In genomic region chr3:81138030-81138429, GRCm38 (mm10) we compare ENCODE assay signal across 8 mouse cellular contexts.
A peak's percentile ranks its signal among the peaks of the same experiment; 100 is the strongest.
DNase-seq lines count a peak whose midpoint lies in the region; ATAC-seq and TF ChIP-seq lines count a peak whose summit lies in the region.
"Not testable (repeated sequence)": the region's sequence is repeated elsewhere in the genome, so short reads cannot be mapped to it uniquely, and the experiment has no call there.

No protein-coding gene starts in this region.

- peak; percentile 9 for DNase-seq in brain, adult 2 months (ENCODE audit: low read depth, low spot score)
- DNase-seq in cerebellum, postnatal 10 days, result peak; percentile 2 to 5
- not testable (repeated sequence) for DNase-seq in forebrain, postnatal 0 days
- peak; percentile 5 for DNase-seq in layer of hippocampus, adult 9-10 months (ENCODE audit: low spot score)
- DNase-seq in layer of hippocampus, adult 9-11 months, result peak; percentile 19
- DNase-seq in left cerebral cortex, adult 11 months (ENCODE audit: low spot score), result peak; percentile 7

- 64% methylated on average over 1 of the region's 1 CpGs for WGBS in forebrain, embryonic 16.5 days
- WGBS in forebrain, postnatal 0 days, result 52% methylated on average over 1 of the region's 1 CpGs

- not testable (repeated sequence) for H3K9ac ChIP-seq in forebrain, embryonic 16.5 days (replicated peaks; ENCODE audit: low read depth, low read length); forebrain, postnatal 0 days

- TF ChIP-seq CTCF in forebrain, postnatal 0 days (IDR thresholded peaks at IDR 0.05; ENCODE audit: low read depth), result not testable (repeated sequence)

- peak; percentile 52; the same call in 1 of the 2 replicates for ATAC-seq in forebrain, embryonic 16.5 days
- ATAC-seq in forebrain, postnatal 0 days, result peak; percentile 50
- peak; percentile 50; the same call in 1 of the 2 replicates for ATAC-seq in frontal cortex, adult (ENCODE audit: low TSS enrichment)

- not testable (repeated sequence) for H3K4me2 ChIP-seq in forebrain, embryonic 16.5 days (ENCODE audit: low read length); forebrain, postnatal 0 days (ENCODE audit: low read depth)

- H3K27ac ChIP-seq in forebrain, embryonic 16.5 days (ENCODE audit: low read length); forebrain, postnatal 0 days (ENCODE audit: low read depth, low read length): not testable (repeated sequence)

- H3K4me3 ChIP-seq in forebrain, embryonic 16.5 days (replicated peaks; ENCODE audit: low read length); forebrain, postnatal 0 days (ENCODE audit: low read depth, low read length): not testable (repeated sequence)

- not testable (repeated sequence) for H3K9me3 ChIP-seq in forebrain, embryonic 16.5 days (ENCODE audit: control insufficient read depth, low read length); forebrain, postnatal 0 days (ENCODE audit: low read length)

- not testable (repeated sequence) for H3K4me1 ChIP-seq in forebrain, embryonic 16.5 days (replicated peaks; ENCODE audit: control insufficient read depth, insufficient read depth, low read length); forebrain, postnatal 0 days (ENCODE audit: insufficient read depth)

- not testable (repeated sequence) for H3K36me3 ChIP-seq in forebrain, embryonic 16.5 days (ENCODE audit: control insufficient read depth, insufficient read depth); forebrain, postnatal 0 days (ENCODE audit: insufficient read depth)

- H3K27me3 ChIP-seq in forebrain, embryonic 16.5 days (replicated peaks; ENCODE audit: control insufficient read depth, insufficient read depth, low read length); forebrain, postnatal 0 days (ENCODE audit: insufficient read depth, low read length): not testable (repeated sequence)
